Mouse (Mus musculus) midbrain, embryonic 16.5 days (tissue): ENCODE data around the gene Jph4. TPM values are rescaled to one million over a fixed set of nuclear protein-coding genes. Genes with fewer than 3 reads are reported as not detected.

Source experiments
- ATAC-seq: fragments of 200-750 bp; cut with Nextera tagmentation; 2 replicates; pipeline ENCODE4 v1.8.0; 2017; ENCODE audit warnings: moderate TSS enrichment
- H3K27ac ChIP-seq: fragments of 300-500 bp; sonication (generic); 2 replicates; pipeline ENCODE4 v1.5.1; 2014; ENCODE audit warnings: mild to moderate bottlenecking, low read length, mixed read lengths
- H3K27me3 ChIP-seq: fragments of 300-500 bp; sonication (generic); 2 replicates; pipeline ENCODE4 v1.6.1; 2014; ENCODE audit warnings: low read depth, low read length, mixed read lengths; ENCODE audit not compliant: control insufficient read depth, insufficient read depth
- H3K36me3 ChIP-seq: fragments of 300-500 bp; sonication (generic); 2 replicates; pipeline ENCODE4 v1.6.1; 2014; ENCODE audit warnings: mild to moderate bottlenecking, low read length, moderate library complexity, mixed read lengths; ENCODE audit not compliant: control insufficient read depth, insufficient read depth
- H3K4me1 ChIP-seq: fragments of 300-500 bp; sonication (generic); 2 replicates; pipeline ENCODE4 v1.6.1; 2014; ENCODE audit warnings: mild to moderate bottlenecking, low read length, mixed read lengths; ENCODE audit not compliant: control insufficient read depth, insufficient read depth
- H3K4me2 ChIP-seq: fragments of 300-500 bp; sonication (generic); 2 replicates; pipeline ENCODE4 v1.6.1; 2014; ENCODE audit warnings: mild to moderate bottlenecking, low read length, mixed read lengths
- H3K4me3 ChIP-seq: fragments of 300-500 bp; sonication (generic); 2 replicates; pipeline ENCODE4 v1.5.1; 2014; ENCODE audit warnings: low read depth, mild to moderate bottlenecking, low read length, moderate library complexity, mixed read lengths
- H3K9ac ChIP-seq: fragments of 300-500 bp; sonication (generic); 2 replicates; pipeline ENCODE4 v1.6.1; 2014; ENCODE audit warnings: low read depth, low read length, mixed read lengths
- H3K9me3 ChIP-seq: fragments of 300-500 bp; sonication (generic); replicated peaks from 2 replicates; pipeline ENCODE4 v1.6.1; 2014; ENCODE audit warnings: mild to moderate bottlenecking, low read length, mixed read lengths; ENCODE audit not compliant: control insufficient read depth, poor library complexity, severe bottlenecking
- WGBS: fragments of 180-500 bp; shearing (Covaris S2); extraction: QIAGEN DNeasy Blood & Tissue Kit; methylation state at CpG from one replicate; pipeline ENCODE4 v1.1.7; 2014; 5-methylcytosine and 5-hydroxymethylcytosine counted together
- polyA plus RNA-seq: library from polyadenylated mRNA; unstranded; fragments of >200 nt; fragmentation: Nextera tagmentation; extraction: Ambion mirVana; gene quantifications from 2 replicates; pipeline ENCODE4 v1.2.1, GENCODE M21; 2015

The Jph4 gene
- polyA plus RNA-seq, 1 experiment from 2014 or later = 40.3 TPM

DNA sequence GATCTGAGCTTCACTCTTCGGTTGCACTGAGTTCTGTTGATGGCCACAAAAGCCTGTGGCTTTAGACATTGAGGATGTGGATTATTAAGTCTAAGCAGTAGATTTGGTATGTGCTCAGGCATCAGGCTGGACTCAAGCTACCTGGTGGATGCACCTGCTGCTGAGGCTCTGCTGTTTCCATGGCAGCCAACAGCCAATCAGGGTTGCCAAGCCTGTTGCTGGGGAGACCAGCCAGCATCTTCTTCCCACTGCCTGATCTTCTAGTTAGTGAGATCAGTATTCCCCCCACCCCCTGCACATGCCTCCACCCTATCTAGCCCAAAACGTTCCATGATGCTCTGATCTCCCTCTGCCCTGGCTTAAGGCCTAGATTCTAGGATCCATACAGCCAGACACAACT, 5.0 kb downstream of the Jph4 start:
- peak overlapping the region; percentile 35 for H3K4me2 ChIP-seq
- peaks cover 7% of the 10 kb centered on the region for H3K36me3 ChIP-seq
- H3K9me3 ChIP-seq = no peaks in the 10 kb centered on the region
- peaks cover 68% of the 10 kb centered on the region for H3K4me1 ChIP-seq
- WGBS = 70% methylated on average over 2 of the region's 2 CpGs
- ATAC-seq = no peak
- H3K27ac ChIP-seq = peak overlapping the region; percentile 35; the same call in 1 of the 2 replicates
- H3K9ac ChIP-seq = peak overlapping the region; percentile 35; the same call in 1 of the 2 replicates
- no peaks in the 10 kb centered on the region for H3K27me3 ChIP-seq
- H3K4me3 ChIP-seq = 0 out of 2 replicates have a peak overlapping the region, but pooled peaks have one; percentile 0

GRCm38 (mm10) chr14:55110076-55110475, 6.7 kb downstream of the Jph4 start:
- peak overlapping the region; percentile 88; the same call in 1 of the 2 replicates for H3K27ac ChIP-seq
- H3K4me3 ChIP-seq = no peak overlapping the region
- H3K4me2 ChIP-seq = no peak overlapping the region
- H3K9me3 ChIP-seq = no peaks in the 10 kb centered on the region
- peak overlapping the region; percentile 50; the same call in 1 of the 2 replicates for H3K9ac ChIP-seq
- H3K4me1 ChIP-seq = peaks cover 76% of the 10 kb centered on the region
- WGBS = 44% methylated on average over 9 of the region's 9 CpGs
- ATAC-seq = no peak
- H3K27me3 ChIP-seq = no peaks in the 10 kb centered on the region
- H3K36me3 ChIP-seq = peaks cover 7% of the 10 kb centered on the region

- H3K4me1 ChIP-seq = peaks cover 78% of the 10 kb centered on the region
- H3K9me3 ChIP-seq = no peaks in the 10 kb centered on the region
- H3K4me3 ChIP-seq = no peak overlapping the region
- ATAC-seq = no peak
- no peaks in the 10 kb centered on the region for H3K27me3 ChIP-seq
- 6% methylated on average over 21 of the region's 21 CpGs for WGBS
- H3K9ac ChIP-seq = peak overlapping the region; percentile 50
- H3K36me3 ChIP-seq = peaks cover 7% of the 10 kb centered on the region
- peak overlapping the region; percentile 88 for H3K27ac ChIP-seq
- H3K4me2 ChIP-seq = peak overlapping the region; percentile 36
Measured at GRCm38 (mm10) chr14:55109048-55109873, 7.5 kb downstream of the Jph4 start.

DNA sequence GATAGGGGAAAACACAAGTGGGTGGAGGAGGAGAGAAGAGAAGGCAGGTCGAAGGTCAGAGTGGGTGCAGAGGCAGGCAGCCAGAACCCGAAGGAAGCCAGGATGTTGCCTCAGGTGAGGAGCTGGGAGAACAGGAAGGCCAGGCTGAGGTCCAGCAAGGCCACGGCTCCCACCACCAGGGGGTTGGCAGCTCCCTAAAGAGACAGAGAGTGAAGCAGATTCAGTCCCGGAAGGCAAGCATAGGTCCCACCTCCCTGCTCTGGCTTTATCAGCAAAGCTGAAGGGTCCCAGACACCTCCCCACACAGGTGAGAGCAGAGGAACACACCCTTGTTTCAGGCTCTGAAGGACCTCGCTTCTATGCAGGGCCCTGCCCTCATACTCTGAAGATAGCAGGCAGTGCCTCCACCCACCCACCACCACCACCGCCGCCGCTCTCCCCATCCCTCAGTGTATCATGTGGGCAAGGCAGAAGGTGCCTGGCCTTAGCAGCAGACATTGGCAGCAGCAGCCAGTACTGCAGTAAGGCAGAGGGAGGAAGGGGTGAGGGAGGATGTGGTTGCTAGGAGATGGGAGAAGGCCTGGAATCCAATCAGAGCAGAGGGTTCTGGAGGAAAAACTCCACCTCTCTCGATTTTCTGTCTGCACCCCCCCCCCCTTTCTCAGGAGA, 8.4 kb downstream of the Jph4 start:
- peak; percentile 84 for ATAC-seq

GRCm38 (mm10) chr14:55106990-55107389, 9.7 kb downstream of the Jph4 start:
- Histone ChIP-seq H3K27me3 (no peaks in the 10 kb centered on the region), H3K36me3 (no peaks in the 10 kb centered on the region), H3K9me3 (no peaks in the 10 kb centered on the region), H3K4me1 (peaks cover 57% of the 10 kb centered on the region), H3K4me3 (no peak overlapping the region), H3K9ac (no peak overlapping the region), H3K27ac (peak overlapping the region; percentile 51), H3K4me2 (no peak overlapping the region)
- 62% methylated on average over 8 of the region's 8 CpGs for WGBS
- ATAC-seq = no peak

More for the DNA sequence above, 8.4 kb downstream of the Jph4 start:
- Histone ChIP-seq H3K27ac (peak overlapping the region; percentile 88), H3K9ac (peak overlapping the region; percentile 53), H3K27me3 (no peaks in the 10 kb centered on the region), H3K4me3 (no peak overlapping the region), H3K36me3 (peaks cover 2% of the 10 kb centered on the region; the same call in 1 of the 2 replicates), H3K9me3 (no peaks in the 10 kb centered on the region), H3K4me1 (peaks cover 68% of the 10 kb centered on the region), H3K4me2 (peak overlapping the region; percentile 43)
- 18% methylated on average over 9 of the region's 9 CpGs for WGBS

GRCm38 (mm10) chr14:55105836-55106809, 10.6 kb downstream of the Jph4 start, which contains the start of gene Ap1g2:
TSS of gene Ap1g2 (minus strand) at chr14:55106593.
- 1% methylated on average over 39 of the region's 39 CpGs for WGBS
- peak within 1 kb of the TSS; percentile 39 for H3K4me3 ChIP-seq
- no peaks in the 10 kb centered on the region for H3K27me3 ChIP-seq

DNA sequence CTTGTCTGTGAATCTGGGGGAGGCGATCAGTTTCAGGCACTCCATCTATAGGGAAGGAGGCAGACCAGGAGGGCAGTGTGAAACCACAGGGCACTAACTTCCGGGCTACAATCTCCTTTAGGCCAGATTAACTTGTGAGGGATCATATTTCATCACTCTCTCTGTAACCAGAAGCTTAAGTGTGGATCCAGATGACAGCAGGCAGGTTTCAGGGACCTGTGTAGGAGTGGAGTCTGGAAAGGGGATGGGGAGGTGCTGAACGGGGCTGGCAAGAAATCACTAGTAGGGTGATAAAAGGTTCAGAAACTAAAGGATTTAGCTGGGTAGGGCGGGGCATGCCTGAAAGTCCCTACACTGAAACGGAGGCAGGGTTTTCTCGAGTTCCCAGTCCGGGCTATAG, 11.3 kb downstream of the Jph4 start:
- peak overlapping the region; percentile 82 for H3K4me2 ChIP-seq
- no peak for ATAC-seq
- H3K27ac ChIP-seq = peak overlapping the region; percentile 86

More at GRCm38 (mm10) chr14:55105836-55106809, 10.6 kb downstream of the Jph4 start, which contains the start of gene Ap1g2:
- Histone ChIP-seq H3K27ac (peak within 1 kb of the TSS; percentile 86), H3K9ac (peak within 1 kb of the TSS; percentile 75), H3K36me3 (no peaks in the 10 kb centered on the region), H3K4me1 (peaks cover 48% of the 10 kb centered on the region), H3K4me2 (peak within 1 kb of the TSS; percentile 82), H3K9me3 (no peaks in the 10 kb centered on the region)
- ATAC-seq = peak; percentile 57

GRCm38 (mm10) chr14:55104365-55104764, 12.4 kb downstream of the Jph4 start:
- peaks cover 35% of the 10 kb centered on the region for H3K4me1 ChIP-seq
- no peaks in the 10 kb centered on the region for H3K9me3 ChIP-seq
- H3K4me3 ChIP-seq = no peak overlapping the region
- no peaks in the 10 kb centered on the region for H3K27me3 ChIP-seq
- H3K4me2 ChIP-seq = no peak overlapping the region
- H3K9ac ChIP-seq = no peak overlapping the region
- ATAC-seq = no peak
- no peak overlapping the region for H3K27ac ChIP-seq
- WGBS = 87% methylated on average over 18 of the region's 18 CpGs
- H3K36me3 ChIP-seq = no peaks in the 10 kb centered on the region

More for the DNA sequence above, 11.3 kb downstream of the Jph4 start:
- no peaks in the 10 kb centered on the region for H3K36me3 ChIP-seq
- peak overlapping the region; percentile 39 for H3K4me3 ChIP-seq
- peak overlapping the region; percentile 75 for H3K9ac ChIP-seq
- H3K27me3 ChIP-seq = no peaks in the 10 kb centered on the region
- no peaks in the 10 kb centered on the region for H3K9me3 ChIP-seq
- peaks cover 45% of the 10 kb centered on the region for H3K4me1 ChIP-seq
- 4% methylated on average over 7 of the region's 7 CpGs for WGBS
